Mouse (Mus musculus) erythroblast, adult 5-6 weeks (primary cell): ENCODE measurements around the gene Frmd5. TPM values are rescaled to one million over a fixed set of nuclear protein-coding genes. Genes with fewer than 3 reads are reported as not detected.

Experiments
- ATAC-seq: replicated peaks from 2 replicates; pipeline ENCODE4 v1.8.0; 2016; ENCODE audit warnings: moderate number of reproducible peaks, mild to moderate bottlenecking, moderate TSS enrichment, inconsistent platforms; ENCODE audit not compliant: poor library complexity, low FRiP score, severe bottlenecking
- total RNA-seq, 2 experiments: library from RNA; stranded (forward) in 1 of 2; stranded (reverse) in 1 of 2; fragments of 150-400 nt in 1 of 2; fragments of 200-764, 138-1000 nt in 1 of 2; gene quantifications; 2 replicates each; pipeline versions ENCODE4 v1.2.3 to v1.2.4; 2015 to 2017; ENCODE audit warnings: low replicate concordance in 2 of 2

The Frmd5 gene
- total RNA-seq, 2 experiments from 2014 or later: not detected

- no peak for ATAC-seq
Observed at GRCm38 (mm10) chr2:121776219-121776618, 30.7 kb downstream of the Frmd5 start.

GRCm38 (mm10) chr2:121764851-121765250 lies 42.0 kb downstream of the Frmd5 start:
- ATAC-seq: no peak

- ATAC-seq: no peak
Observed at GRCm38 (mm10) chr2:121761861-121762260, 45.0 kb downstream of the Frmd5 start.

GRCm38 (mm10) chr2:121761281-121761795 lies 45.5 kb downstream of the Frmd5 start:
- ATAC-seq: no peak

- ATAC-seq: no peak
Observed at GRCm38 (mm10) chr2:121760646-121761045, 46.2 kb downstream of the Frmd5 start.

GRCm38 (mm10) chr2:121758258-121758657 lies 48.6 kb downstream of the Frmd5 start:
- no peak for ATAC-seq

- ATAC-seq: no peak
Observed at GRCm38 (mm10) chr2:121756336-121756735, 50.6 kb downstream of the Frmd5 start.

- ATAC-seq: no peak
Observed at GRCm38 (mm10) chr2:121755056-121755455, 51.8 kb downstream of the Frmd5 start.

- no peak for ATAC-seq
Observed at GRCm38 (mm10) chr2:121750121-121750520, 56.8 kb downstream of the Frmd5 start.

GRCm38 (mm10) chr2:121741151-121741550 lies 65.7 kb downstream of the Frmd5 start:
- no peak for ATAC-seq

- ATAC-seq: no peak
Observed at GRCm38 (mm10) chr2:121739410-121739809, 67.5 kb downstream of the Frmd5 start.

GRCm38 (mm10) chr2:121733426-121733825 lies 73.5 kb downstream of the Frmd5 start:
- no peak for ATAC-seq

- no peak for ATAC-seq
Observed at GRCm38 (mm10) chr2:121730486-121730885, 76.4 kb downstream of the Frmd5 start.

- no peak for ATAC-seq
Observed at GRCm38 (mm10) chr2:121728907-121729575, 77.8 kb downstream of the Frmd5 start.

GRCm38 (mm10) chr2:121724866-121725265 lies 82.0 kb downstream of the Frmd5 start:
- no peak for ATAC-seq

- no peak for ATAC-seq
Observed at GRCm38 (mm10) chr2:121723796-121724195, 83.1 kb downstream of the Frmd5 start.

GRCm38 (mm10) chr2:121719000-121719399 lies 87.9 kb downstream of the Frmd5 start:
- ATAC-seq: no peak

- ATAC-seq: no peak
Observed at GRCm38 (mm10) chr2:121717133-121717532, 89.8 kb downstream of the Frmd5 start.

- ATAC-seq: no peak
Observed at GRCm38 (mm10) chr2:121713567-121713966, 93.3 kb downstream of the Frmd5 start.

GRCm38 (mm10) chr2:121711748-121712384 lies 95.0 kb downstream of the Frmd5 start:
- no peak for ATAC-seq

- ATAC-seq: no peak
Observed at GRCm38 (mm10) chr2:121709096-121709495, 97.8 kb downstream of the Frmd5 start.
